Mouse (Mus musculus): ENCODE measurements around the gene Jarid2. TPM values are rescaled to one million over a fixed set of nuclear protein-coding genes. Genes with fewer than 3 reads are reported as not detected.
A peak's percentile ranks its signal among the peaks of the same experiment; 100 is the strongest.
"Not testable (repeated sequence)": the region's sequence is repeated elsewhere in the genome, so short reads cannot be mapped to it uniquely, and the experiment has no call there.

The Jarid2 gene
- polyA plus RNA-seq, 1 experiment from 2014 or later: 40.6 TPM

DNA sequence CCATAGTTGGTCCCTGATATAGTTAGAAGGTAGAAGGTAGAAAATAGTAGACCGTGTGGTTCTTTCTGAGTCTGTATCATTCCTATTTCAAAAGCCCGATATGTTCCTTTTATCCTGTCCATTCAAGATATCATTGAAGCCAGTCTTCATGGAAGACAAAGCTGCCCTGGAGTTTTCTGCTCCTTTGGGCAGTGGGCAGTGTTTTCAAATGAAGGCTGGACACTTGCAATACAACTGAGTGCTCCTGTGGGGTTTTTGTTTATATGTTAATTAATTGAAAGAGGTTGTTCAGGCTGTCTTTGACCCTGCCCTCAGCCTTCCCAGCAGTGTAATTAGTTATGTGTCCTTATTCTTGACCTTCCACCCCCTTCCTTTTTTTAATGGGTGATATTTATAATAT is 122.2 kb downstream of the Jarid2 start:
- 80% methylated on average over 2 of the region's 2 CpGs for WGBS
- Histone ChIP-seq H3K36me3 (peaks cover 22% of the 10 kb centered on the region; the same call in 1 of the 2 replicates), H3K4me1 (replicated peaks) (peaks cover 13% of the 10 kb centered on the region), H3K9me3 (replicated peaks) (no peaks in the 10 kb centered on the region), H3K27me3 (replicated peaks) (no peaks in the 10 kb centered on the region), H3K27ac (ENCODE audit: poor library complexity, severe bottlenecking) (no peak overlapping the region), H3K9ac (no peak overlapping the region), H3K4me3 (no peak overlapping the region), H3K4me2 (no peak overlapping the region)
- no peak for ATAC-seq (ENCODE audit: insufficient number of reproducible peaks, low FRiP score)

DNA sequence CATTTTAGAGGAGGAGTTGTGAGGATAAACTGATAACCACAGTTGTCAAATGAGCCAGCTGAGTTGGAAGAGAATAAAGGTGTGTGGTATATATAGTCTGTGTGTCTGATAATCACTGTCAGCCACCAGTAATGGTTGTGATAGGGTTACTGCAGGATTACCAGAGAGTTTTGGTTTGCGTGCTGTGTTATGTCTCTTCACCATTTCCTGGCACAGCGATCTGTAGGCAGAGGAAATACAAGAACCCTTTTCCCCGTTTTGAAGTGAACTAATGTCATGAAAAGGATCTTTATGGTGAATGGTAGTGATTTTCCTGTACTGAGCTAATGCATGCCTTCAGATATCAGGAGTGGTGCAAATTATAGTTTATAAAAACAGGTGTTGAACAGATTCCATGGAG is 122.8 kb downstream of the Jarid2 start:
- no peak for ATAC-seq (ENCODE audit: insufficient number of reproducible peaks, low FRiP score)

DNA sequence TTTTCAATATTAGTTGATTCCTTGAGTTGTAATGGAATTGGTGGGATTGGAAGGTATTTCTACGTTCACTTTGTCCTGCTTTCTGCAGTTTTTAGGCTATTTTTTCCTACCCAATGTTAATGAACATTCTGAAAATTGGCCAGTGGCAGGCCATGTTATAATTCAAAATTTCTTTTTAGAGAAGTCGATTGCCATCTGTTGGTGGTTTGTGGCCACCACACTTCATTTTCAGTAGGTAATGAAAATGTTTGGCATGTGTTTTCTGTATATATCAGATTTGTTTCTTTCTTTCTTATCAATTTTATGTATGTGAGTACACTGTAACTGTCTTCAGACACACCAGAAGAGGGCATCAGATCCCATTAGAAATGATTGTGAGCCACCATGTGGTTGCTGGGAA is 136.3 kb downstream of the Jarid2 start:
- Histone ChIP-seq H3K4me1 (replicated peaks) (peaks cover 28% of the 10 kb centered on the region), H3K9ac (no peak overlapping the region), H3K4me2 (no peak overlapping the region), H3K36me3 (no peaks in the 10 kb centered on the region), H3K4me3 (no peak overlapping the region), H3K27me3 (replicated peaks) (no peaks in the 10 kb centered on the region), H3K27ac (ENCODE audit: poor library complexity, severe bottlenecking) (no peak overlapping the region), H3K9me3 (replicated peaks) (no peaks in the 10 kb centered on the region)
- ATAC-seq (ENCODE audit: insufficient number of reproducible peaks, low FRiP score): no peak
- WGBS: 89% methylated on average over 2 of the region's 2 CpGs

More for the DNA sequence above, 122.8 kb downstream of the Jarid2 start:
- Histone ChIP-seq H3K4me1 (replicated peaks) (peaks cover 16% of the 10 kb centered on the region), H3K4me2 (no peak overlapping the region), H3K9ac (no peak overlapping the region), H3K4me3 (no peak overlapping the region), H3K27ac (ENCODE audit: poor library complexity, severe bottlenecking) (no peak overlapping the region), H3K36me3 (peaks cover 22% of the 10 kb centered on the region; the same call in 1 of the 2 replicates), H3K27me3 (replicated peaks) (no peaks in the 10 kb centered on the region), H3K9me3 (replicated peaks) (no peaks in the 10 kb centered on the region)
- 56% methylated on average over 3 of the region's 3 CpGs for WGBS

DNA sequence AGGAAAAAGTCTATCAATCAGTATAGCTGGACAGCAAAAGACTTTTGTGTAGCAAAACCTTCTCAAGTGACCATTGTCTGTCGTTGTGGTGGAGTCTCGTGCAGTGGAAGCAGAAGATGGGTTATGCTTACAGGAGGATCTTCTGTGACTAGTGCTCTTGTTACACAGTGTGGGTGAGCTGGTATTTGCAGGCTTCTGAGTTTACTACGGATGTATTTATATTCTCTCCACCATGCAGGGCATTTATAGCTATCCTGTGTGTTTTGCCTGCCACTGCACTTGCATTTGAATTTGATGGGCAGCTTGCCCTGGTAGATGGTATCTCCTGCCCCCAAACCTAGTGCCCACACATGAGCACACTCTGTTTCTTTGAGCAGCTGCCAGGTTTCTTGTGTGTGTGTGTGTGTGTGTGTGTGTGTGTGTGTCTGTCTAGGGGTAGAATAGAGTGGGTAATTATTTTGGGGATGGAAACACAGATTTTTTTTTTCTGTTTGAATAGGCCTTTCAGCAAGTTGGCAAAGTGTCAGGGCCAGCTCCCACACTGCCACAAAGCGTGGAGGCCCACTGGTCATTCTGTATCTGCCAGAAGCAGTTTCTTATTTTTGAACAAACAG is 138.9 kb downstream of the Jarid2 start:
- no peak overlapping the region for H3K4me2 ChIP-seq
- H3K4me1 ChIP-seq (replicated peaks): peaks cover 21% of the 10 kb centered on the region
- H3K27ac ChIP-seq (ENCODE audit: poor library complexity, severe bottlenecking): no peak overlapping the region
- no peak overlapping the region for H3K9ac ChIP-seq
- no peaks in the 10 kb centered on the region for H3K9me3 ChIP-seq (replicated peaks)
- WGBS: 70% methylated on average over 4 of the region's 4 CpGs
- 0 out of 2 replicates have a peak, but pooled peaks cover 6% of the 10 kb centered on the region for H3K36me3 ChIP-seq
- ATAC-seq (ENCODE audit: insufficient number of reproducible peaks, low FRiP score): no peak
- no peak overlapping the region for H3K4me3 ChIP-seq
- no peaks in the 10 kb centered on the region for H3K27me3 ChIP-seq (replicated peaks)

DNA sequence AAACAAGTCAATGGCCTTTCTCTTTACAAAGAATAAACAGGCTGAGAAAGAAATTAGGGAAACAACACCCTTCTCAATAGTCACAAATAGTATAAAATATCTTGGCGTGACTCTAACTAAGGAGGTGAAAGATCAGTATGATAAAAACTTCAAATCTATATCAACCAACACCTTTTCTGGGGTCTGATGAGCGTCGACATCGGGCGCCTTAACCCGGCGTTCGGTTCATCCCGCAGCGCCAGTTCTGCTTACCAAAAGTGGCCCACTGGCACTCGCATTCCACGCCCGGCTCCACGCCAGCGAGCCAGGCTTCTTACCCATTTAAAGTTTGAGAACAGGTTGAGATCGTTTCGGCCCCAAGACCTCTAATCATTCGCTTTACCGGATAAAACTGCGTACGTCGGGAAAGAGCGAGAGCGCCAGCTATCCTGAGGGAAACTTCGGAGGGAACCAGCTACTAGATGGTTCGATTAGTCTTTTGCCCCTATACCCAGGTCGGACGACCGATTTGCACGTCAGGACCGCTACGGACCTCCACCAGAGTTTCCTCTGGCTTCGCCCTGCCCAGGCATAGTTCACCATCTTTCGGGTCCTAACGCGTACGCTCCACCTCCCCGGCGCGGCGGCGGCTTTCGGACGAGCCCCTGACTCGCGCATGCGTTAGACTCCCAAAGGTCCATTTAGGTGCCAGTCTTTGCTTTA is 140.3 kb downstream of the Jarid2 start:
- H3K4me2 ChIP-seq; H3K9me3 ChIP-seq (replicated peaks); H3K9ac ChIP-seq; H3K4me3 ChIP-seq; H3K27me3 ChIP-seq (replicated peaks); H3K27ac ChIP-seq (ENCODE audit: poor library complexity, severe bottlenecking); H3K36me3 ChIP-seq: not testable (repeated sequence)
- 77% methylated on average over 47 of the region's 47 CpGs for WGBS
- ATAC-seq (ENCODE audit: insufficient number of reproducible peaks, low FRiP score): peak; percentile 100
- H3K4me1 ChIP-seq (replicated peaks): peaks cover 22% of the 10 kb centered on the region

- Histone ChIP-seq H3K4me3 (no peak overlapping the region), H3K9ac (no peak overlapping the region), H3K27me3 (replicated peaks) (no peaks in the 10 kb centered on the region), H3K27ac (ENCODE audit: poor library complexity, severe bottlenecking) (no peak overlapping the region), H3K36me3 (peaks cover 9% of the 10 kb centered on the region), H3K4me1 (replicated peaks) (peaks cover 38% of the 10 kb centered on the region), H3K4me2 (no peak overlapping the region), H3K9me3 (replicated peaks) (no peaks in the 10 kb centered on the region)
- 62% methylated on average over 2 of the region's 2 CpGs for WGBS
- ATAC-seq (ENCODE audit: insufficient number of reproducible peaks, low FRiP score): no peak
These were observed 147.5 kb downstream of the Jarid2 start for GRCm38 (mm10) chr13:44876799-44877198.

DNA sequence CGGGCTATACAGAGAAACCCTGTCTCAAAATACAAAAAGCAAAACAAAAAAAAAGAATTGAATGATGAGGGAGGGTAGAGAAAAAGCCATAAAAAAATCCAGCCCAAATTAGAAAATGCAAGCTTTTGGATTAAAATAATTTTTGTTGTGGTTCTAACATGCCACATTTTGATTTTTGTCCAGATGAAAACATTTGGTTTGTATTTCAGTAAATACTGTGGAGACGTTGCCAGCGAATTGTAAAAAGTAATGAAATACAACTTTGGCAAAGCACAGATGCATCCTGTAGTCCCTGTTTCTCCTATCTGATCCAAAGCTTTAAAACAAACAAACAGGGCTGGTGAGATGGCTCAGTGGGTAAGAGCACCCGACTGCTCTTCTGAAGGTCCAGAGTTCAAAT is 151.7 kb downstream of the Jarid2 start:
- H3K4me3 ChIP-seq: no peak overlapping the region
- no peaks in the 10 kb centered on the region for H3K27me3 ChIP-seq (replicated peaks)
- H3K9me3 ChIP-seq (replicated peaks): no peaks in the 10 kb centered on the region
- H3K9ac ChIP-seq: no peak overlapping the region
- no peak overlapping the region for H3K27ac ChIP-seq (ENCODE audit: poor library complexity, severe bottlenecking)
- H3K36me3 ChIP-seq: 0 out of 2 replicates have a peak, but pooled peaks cover 5% of the 10 kb centered on the region
- 87% methylated on average over 4 of the region's 4 CpGs for WGBS
- peaks cover 29% of the 10 kb centered on the region for H3K4me1 ChIP-seq (replicated peaks)
- ATAC-seq (ENCODE audit: insufficient number of reproducible peaks, low FRiP score): no peak
- no peak overlapping the region for H3K4me2 ChIP-seq

GRCm38 (mm10) chr13:44886221-44886620 is 156.9 kb downstream of the Jarid2 start:
- H3K27ac ChIP-seq (ENCODE audit: poor library complexity, severe bottlenecking): no peak overlapping the region
- no peak overlapping the region for H3K9ac ChIP-seq
- no peak for ATAC-seq (ENCODE audit: insufficient number of reproducible peaks, low FRiP score)
- WGBS: 88% methylated on average over 2 of the region's 2 CpGs
- no peaks in the 10 kb centered on the region; the same call in 1 of the 2 replicates for H3K4me1 ChIP-seq (replicated peaks)
- peaks cover 10% of the 10 kb centered on the region for H3K36me3 ChIP-seq
- no peaks in the 10 kb centered on the region for H3K9me3 ChIP-seq (replicated peaks)
- H3K4me3 ChIP-seq: no peak overlapping the region
- H3K4me2 ChIP-seq: no peak overlapping the region
- no peaks in the 10 kb centered on the region for H3K27me3 ChIP-seq (replicated peaks)

DNA sequence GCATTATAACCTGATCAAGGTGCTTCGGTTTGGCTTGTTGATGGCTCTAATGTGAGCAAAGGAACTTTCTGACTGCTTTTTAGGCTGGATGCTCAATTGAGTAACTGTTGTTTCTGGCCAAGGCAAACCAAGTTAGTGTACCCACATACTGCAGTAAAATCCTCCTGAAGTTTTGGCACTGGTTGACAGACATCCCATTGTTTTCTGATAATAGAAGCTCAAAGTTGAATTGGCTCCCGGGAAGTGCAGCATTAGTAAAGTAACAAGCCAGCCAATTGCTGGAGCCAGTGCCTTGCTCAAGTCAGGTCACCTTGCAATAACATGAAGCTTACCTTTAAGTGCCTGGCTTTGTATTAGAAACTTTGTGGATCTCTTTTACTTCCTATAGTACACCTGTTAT is 161.3 kb downstream of the Jarid2 start:
- no peak overlapping the region for H3K4me2 ChIP-seq
- peaks cover 9% of the 10 kb centered on the region for H3K4me1 ChIP-seq (replicated peaks)
- H3K36me3 ChIP-seq: peaks cover 16% of the 10 kb centered on the region
- H3K9ac ChIP-seq: no peak overlapping the region
- ATAC-seq (ENCODE audit: insufficient number of reproducible peaks, low FRiP score): no peak
- H3K9me3 ChIP-seq (replicated peaks): no peaks in the 10 kb centered on the region
- no peak overlapping the region for H3K27ac ChIP-seq (ENCODE audit: poor library complexity, severe bottlenecking)
- WGBS: 89% methylated on average over 2 of the region's 2 CpGs
- no peaks in the 10 kb centered on the region for H3K27me3 ChIP-seq (replicated peaks)
- no peak overlapping the region for H3K4me3 ChIP-seq

- Histone ChIP-seq H3K36me3 (peaks cover 28% of the 10 kb centered on the region), H3K4me2 (no peak overlapping the region), H3K4me3 (no peak overlapping the region), H3K4me1 (replicated peaks) (peaks cover 9% of the 10 kb centered on the region), H3K27ac (ENCODE audit: poor library complexity, severe bottlenecking) (no peak overlapping the region), H3K9ac (no peak overlapping the region), H3K9me3 (replicated peaks) (no peaks in the 10 kb centered on the region), H3K27me3 (replicated peaks) (no peaks in the 10 kb centered on the region)
- 69% methylated on average over 5 of the region's 5 CpGs for WGBS
- no peak for ATAC-seq (ENCODE audit: insufficient number of reproducible peaks, low FRiP score)
These were observed 162.8 kb downstream of the Jarid2 start for GRCm38 (mm10) chr13:44891813-44892730.

- peaks cover 53% of the 10 kb centered on the region for H3K36me3 ChIP-seq
- ATAC-seq (ENCODE audit: insufficient number of reproducible peaks, low FRiP score): no peak
- 92% methylated on average over 12 of the region's 12 CpGs for WGBS
- H3K27me3 ChIP-seq (replicated peaks): no peaks in the 10 kb centered on the region
- H3K4me1 ChIP-seq (replicated peaks): peaks cover 9% of the 10 kb centered on the region
- H3K27ac ChIP-seq (ENCODE audit: poor library complexity, severe bottlenecking): no peak overlapping the region
- H3K9ac ChIP-seq: no peak overlapping the region
- no peak overlapping the region for H3K4me3 ChIP-seq
- no peak overlapping the region for H3K4me2 ChIP-seq
- H3K9me3 ChIP-seq (replicated peaks): no peaks in the 10 kb centered on the region
These were observed 166.9 kb downstream of the Jarid2 start for GRCm38 (mm10) chr13:44896211-44896610.
